Mouse (Mus musculus) brain, embryonic 18.5 days (tissue): ENCODE measurements around the gene Cobll1.

Experiments used
- DNase-seq: peaks from one replicate; pipeline ENCODE4 v3.0.0-alpha.2; 2012; ENCODE audit warnings: low read depth, low spot score

Gene Cobll1

DNA sequence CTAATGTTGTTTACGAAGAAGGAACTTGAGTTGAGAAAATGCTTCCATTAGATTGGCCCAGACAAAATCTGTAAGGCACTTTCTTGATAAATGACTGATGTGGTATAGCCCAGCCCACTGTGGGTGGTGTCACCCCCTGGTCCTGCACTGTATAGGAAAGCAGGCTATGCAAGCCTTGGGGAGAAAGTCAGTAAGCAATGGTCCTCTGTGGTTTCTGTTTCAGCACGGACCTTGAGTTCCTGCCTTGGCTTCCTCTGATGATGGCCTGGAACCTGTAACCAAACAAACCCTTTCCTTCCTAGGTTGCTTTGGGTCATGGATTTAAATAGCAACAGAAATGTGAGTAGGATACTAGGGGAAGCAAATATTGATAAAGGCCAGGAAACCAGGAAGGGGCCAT, 148.2 kb downstream of the Cobll1 start:
- no peak for DNase-seq

DNA sequence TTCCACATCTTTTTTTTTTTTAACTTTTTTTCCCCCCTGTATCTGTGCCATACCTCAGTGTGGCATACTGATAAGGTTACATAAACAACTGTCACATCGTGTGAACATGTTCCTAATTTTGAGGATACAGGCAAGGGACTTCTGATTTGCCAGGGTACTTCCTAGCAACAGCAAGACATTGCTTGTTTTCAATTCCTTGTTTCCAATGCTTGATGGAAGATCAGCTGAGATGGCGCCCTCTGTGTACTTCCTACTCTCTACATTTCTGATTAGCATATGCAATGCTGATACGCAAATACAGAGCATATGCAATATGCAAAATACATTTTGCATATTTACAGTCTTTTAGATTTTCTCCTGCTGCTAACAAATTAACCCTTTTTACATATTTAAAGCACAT, 152.0 kb downstream of the Cobll1 start:
- no peak for DNase-seq

DNA sequence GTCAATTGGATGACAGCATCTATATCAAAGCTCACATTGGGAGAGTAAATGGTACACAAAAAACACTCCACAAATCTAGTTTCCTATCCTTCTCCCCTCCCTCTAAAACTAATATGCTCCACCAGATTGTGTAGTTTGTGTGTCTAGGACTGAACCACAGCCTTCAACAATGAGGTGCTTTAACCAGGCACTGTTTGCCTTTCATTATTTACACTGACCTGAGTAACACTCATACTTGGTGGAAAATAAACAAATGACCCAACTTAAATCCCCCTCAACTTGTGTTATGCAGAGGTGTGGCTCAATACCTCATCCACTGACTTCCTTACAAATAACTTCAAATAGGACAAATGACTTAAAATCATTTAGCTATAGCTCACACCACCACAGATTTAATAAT, 155.8 kb downstream of the Cobll1 start:
- no peak for DNase-seq

DNA sequence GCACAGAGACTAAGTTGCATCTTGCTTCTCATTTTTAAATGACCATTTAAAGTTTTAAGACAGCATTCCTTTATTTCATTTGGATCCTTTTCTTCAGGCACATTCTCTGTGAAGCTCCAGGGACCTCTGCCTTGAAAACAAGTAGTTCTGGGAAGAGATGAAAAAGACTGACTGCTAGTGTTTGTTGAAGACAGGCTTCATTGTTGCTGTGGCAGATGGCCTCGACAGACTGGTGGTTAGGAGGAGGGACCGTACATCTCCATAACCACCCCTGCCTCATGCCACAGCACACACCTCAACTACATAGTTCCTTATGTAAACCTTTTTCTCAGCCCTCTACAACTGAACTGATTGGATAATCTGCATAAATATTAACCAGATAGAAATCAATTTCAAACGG, 161.7 kb downstream of the Cobll1 start:
- DNase-seq: no peak

DNA sequence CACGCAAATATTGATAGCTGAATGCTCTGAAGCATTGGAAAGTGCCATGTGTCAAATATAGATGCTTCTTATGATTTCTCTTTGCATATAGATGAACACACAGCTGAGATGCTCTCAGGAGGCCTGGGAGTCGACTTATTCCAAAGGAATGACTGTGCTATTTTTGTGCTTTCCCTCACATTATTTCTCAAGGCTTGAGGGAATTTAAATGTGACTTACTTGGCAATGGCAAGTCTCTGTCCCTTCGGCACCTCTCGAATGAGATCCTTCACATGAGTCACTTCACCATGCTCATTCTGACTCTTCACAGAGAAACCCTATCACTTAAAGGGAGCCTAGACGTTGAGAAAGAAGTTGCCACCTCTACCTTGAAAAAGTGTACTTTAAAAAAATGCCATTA, 163.4 kb downstream of the Cobll1 start:
- no peak for DNase-seq

DNA sequence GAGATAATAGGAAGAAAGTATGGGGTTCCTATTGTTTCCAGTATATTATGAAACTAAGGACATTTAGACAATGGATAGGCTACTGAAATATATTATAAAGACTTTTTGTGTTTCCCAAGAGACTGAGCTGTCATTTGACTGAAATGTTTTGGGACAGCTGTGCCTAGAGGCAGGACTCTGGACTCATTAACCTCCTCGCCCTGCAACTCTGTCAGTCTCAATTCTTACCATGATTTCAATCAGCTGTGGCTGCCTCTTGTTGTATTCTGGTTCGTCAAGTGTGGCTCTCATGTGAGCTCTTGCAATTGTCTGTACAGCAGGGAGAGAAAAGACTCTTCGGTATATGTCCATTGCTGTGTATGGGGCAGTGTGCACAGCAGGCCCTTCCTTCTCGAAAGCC, 163.8 kb downstream of the Cobll1 start:
- DNase-seq: no peak

DNA sequence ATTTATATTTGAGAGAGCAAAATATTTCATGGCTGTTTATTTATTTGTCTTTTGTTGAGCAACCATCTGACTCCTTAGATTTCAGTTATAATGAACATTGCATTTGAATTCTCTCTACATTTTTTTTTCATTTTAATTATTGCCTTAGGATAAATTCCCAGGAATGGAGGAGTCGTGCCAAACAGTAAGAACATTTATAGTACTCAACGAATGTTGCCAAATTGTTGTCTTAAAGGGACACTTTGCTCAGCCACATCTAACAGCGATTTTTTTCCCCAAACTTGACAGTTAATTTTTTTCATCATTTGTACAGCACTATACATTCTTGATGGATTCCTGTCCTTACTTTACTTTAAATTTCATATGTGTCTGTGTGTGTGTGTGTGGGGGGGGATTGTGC, 167.0 kb downstream of the Cobll1 start:
- no peak for DNase-seq

DNA sequence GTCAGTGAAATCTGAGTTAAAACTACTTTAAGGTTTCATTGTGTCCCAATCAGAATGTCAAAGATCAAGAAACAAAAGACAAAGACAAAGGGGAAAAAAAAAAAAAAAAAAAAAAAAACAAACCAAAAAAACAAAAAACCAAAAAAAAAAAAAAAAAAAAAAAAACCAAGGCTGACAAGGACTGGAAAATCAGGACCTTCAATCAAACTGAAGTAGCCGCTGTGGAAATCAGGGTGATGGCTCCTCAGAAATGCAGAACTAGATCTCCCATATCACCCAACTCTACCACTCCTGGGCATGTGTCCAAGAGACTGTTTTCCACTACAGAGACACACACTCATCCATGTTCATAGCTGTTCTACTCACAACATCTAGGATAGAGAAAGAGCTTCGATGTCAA, 185.4 kb downstream of the Cobll1 start:
- no peak for DNase-seq

DNA sequence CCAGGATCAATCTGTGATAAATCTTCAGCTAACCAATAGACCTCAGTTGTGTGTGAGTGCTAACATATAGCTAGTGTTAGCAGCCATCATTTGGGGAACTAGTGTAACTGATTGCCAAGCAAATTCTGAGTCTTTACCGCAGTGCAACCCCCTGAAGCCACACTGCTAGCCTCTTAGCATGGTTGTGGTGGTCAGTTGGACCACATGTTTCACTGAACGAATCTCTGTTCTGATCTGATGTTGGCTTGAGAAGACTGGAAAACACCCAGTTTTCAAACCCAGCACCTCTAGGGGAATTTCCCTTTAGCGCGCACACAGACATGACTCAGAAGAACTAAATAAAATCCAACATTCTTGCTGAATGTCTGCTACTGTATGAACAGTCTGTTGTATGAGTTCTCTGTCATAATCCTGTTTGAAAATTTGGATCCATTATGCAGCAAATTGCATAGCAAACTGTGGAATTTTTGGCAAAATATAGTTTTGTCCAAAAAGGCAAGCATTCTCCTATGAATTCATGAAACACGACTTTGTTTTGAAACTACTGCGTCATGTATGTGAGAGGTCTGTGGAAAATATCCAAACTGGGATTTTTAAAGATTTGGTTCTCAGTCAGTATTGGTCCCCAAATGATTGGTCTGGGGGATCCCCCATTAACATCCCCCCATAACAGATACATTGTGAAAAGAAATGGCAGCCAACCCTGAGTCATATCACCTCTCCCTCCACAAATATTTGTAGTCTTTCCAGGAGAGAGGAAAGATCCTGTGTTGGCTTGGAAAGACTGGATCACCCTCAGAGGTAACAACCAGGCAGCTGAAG, 186.8 kb downstream of the Cobll1 start:
- no peak for DNase-seq

DNA sequence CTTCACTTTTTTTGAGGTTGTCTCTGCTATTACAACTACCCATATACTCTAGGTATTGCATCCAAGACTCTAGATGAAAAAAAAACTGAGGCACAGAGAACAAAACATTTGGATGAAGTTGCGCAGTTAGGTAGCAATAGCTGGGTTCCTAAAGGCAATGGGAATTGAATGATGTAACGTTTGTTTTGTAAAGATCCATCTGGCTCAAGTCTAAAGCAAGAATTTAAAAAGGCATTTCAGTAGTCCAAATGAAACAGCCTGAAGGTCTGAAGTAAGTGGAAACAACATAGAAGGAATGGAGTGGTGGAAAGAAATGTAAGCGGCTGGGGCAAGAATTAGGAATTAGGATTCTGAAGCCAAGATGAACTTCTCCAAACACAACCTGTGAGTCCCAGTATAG, 188.4 kb downstream of the Cobll1 start:
- no peak for DNase-seq

DNA sequence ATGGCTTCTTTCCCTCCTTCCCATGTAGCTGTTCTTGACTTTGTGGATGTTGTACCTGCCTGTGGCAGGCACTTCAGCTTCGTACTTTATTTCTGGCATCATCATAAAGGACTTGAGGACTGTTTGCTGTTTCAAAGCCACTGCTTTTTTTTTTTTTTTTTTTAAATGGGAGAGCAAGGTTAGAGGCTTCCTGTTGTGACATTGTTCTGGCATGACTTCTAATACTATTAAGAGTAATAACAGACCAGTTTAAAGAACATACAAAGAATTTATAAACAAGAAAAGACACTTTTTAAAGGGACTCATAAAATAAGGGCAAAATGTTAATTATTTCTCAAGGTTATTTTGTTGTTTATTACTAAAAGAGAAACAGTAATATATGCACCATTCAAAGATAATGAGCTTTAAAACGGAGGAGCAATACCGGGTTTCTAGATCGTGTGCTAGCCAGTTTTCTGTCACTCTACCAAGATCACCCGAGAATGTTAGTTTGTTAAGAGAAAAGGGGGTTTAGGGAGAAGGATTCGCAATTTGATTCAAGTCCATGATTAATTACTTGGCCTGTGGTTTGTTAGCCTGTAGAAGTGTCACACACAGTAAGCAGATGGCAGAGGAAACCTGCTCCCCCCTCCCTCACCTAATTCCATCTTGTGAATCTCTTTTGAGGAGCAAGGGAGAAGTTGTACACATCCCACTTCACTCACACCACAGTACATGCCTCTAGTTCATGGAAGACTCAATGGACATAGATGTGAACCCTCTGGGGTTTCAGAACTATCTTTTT, 190.8 kb downstream of the Cobll1 start:
- DNase-seq: no peak
